Comparison of ENCODE assay signal across 8 mouse cellular contexts in genomic region chr3:152193635-152194097, GRCm38 (mm10). TPM values are rescaled to one million over a fixed set of nuclear protein-coding genes. Genes with fewer than 3 reads are reported as not detected.
A peak's percentile ranks its signal among the peaks of the same experiment; 100 is the strongest.
DNase-seq lines count a peak whose midpoint lies in the region; ATAC-seq and TF ChIP-seq lines count a peak whose summit lies in the region.

No protein-coding gene starts in this region.

- peak overlapping the region; percentile 55; the same call in 1 of the 2 replicates for H3K27ac ChIP-seq in cortical plate, adult 2 months (ENCODE audit: insufficient read depth, low read length)

- peak overlapping the region; percentile 35 for H3K4me3 ChIP-seq in cortical plate, adult 2 months (ENCODE audit: insufficient read depth, low read length)

- intact Hi-C loops in left cerebral cortex, postnatal 10 days (cut with DNase I) = loop anchor here (5.0 kb wide), 1 partner anchor 81 kb away; no protein-coding TSS in a partner anchor

- peaks cover 4% of the 10 kb centered on the region; the same call in 1 of the 2 replicates for H3K4me1 ChIP-seq in cortical plate, adult 2 months (ENCODE audit: control insufficient read depth, insufficient read depth, low read length)

- peak; percentile 71 for DNase-seq in gastrocnemius, postnatal 10 days
- DNase-seq in left cerebral cortex, postnatal 10 days (ENCODE audit: extremely low spot score in 1 of 2, low spot score in 2 of 2) = peak; percentile 88
- DNase-seq in right cerebral cortex, postnatal 25 days = peak; percentile 87
- DNase-seq in urinary bladder, postnatal 4 days (ENCODE audit: low spot score in 2 of 2) = peak; percentile 73 to 76

- TF ChIP-seq POLR2A in cortical plate, adult 2 months (IDR thresholded peaks at IDR 0.05; ENCODE audit: extremely low read depth, insufficient read depth, low read length) = peak; percentile 98

- ATAC-seq in activated CD4-positive, CD25-positive, alpha-beta regulatory T cell, adult 4 months = peak; percentile 97
- peak; percentile 97 for ATAC-seq in inflammation-experienced regulatory T-cells, adult 6 months
- ATAC-seq in megakaryocyte-erythroid progenitor cell, adult 5-6 weeks (replicated peaks; ENCODE audit: low FRiP score, low TSS enrichment, poor library complexity, severe bottlenecking) = peak; percentile 89

- no peak for TF ChIP-seq CTCF in cortical plate, adult 2 months (IDR thresholded peaks at IDR 0.05; ENCODE audit: extremely low read depth, insufficient read depth, low read length)

RNA-seq across cellular contexts. Expression of gene Dnajb4, which starts 16.4 kb away (rescaled TPM):
- 1 to 10 TPM; 5.2 to 6.0 TPM for polyA plus RNA-seq in activated CD4-positive, CD25-positive, alpha-beta regulatory T cell, adult 4 months (2017; shearing (Covaris generic))
- polyA plus RNA-seq in cortical plate, adult 2 months (2012; rRNA removed) = 49.7 and 50.8 TPM in 2 replicates
- 10 to 100 TPM; 52.7 to 58.7 TPM for total RNA-seq in gastrocnemius, postnatal 10 days (2021)
- polyA plus RNA-seq in inflammation-experienced regulatory T-cells, adult 6 months (2017; shearing (Covaris generic)) = 1 to 10 TPM; 4.6 to 6.1 (median 5.8) TPM
- total RNA-seq in left cerebral cortex, postnatal 10 days (2021) = 10 to 100 TPM; 47.4 to 51.2 TPM
- total RNA-seq in megakaryocyte-erythroid progenitor cell, adult 5-6 weeks (2014; fragmentation: Nextera tagmentation) = 29.5 and 34.9 TPM in 2 replicates
- 74.0 and 111 TPM in 2 replicates for total RNA-seq in megakaryocyte-erythroid progenitor cell, adult 5-6 weeks (2017)

RNA-seq across cellular contexts. Expression of gene Fubp1, which starts 16.6 kb away (rescaled TPM):
- 100 to 1,000 TPM; 222 to 239 TPM for polyA plus RNA-seq in activated CD4-positive, CD25-positive, alpha-beta regulatory T cell, adult 4 months (2017; shearing (Covaris generic))
- polyA plus RNA-seq in cortical plate, adult 2 months (2012; rRNA removed) = 88.2 and 95.0 TPM in 2 replicates
- total RNA-seq in gastrocnemius, postnatal 10 days (2021) = 10 to 100 TPM; 39.2 to 71.9 TPM
- polyA plus RNA-seq in inflammation-experienced regulatory T-cells, adult 6 months (2017; shearing (Covaris generic)) = 100 to 1,000 TPM; 197 to 282 (median 262) TPM
- 100 to 1,000 TPM; 125 to 129 TPM for total RNA-seq in left cerebral cortex, postnatal 10 days (2021)
- total RNA-seq in megakaryocyte-erythroid progenitor cell, adult 5-6 weeks (2014; fragmentation: Nextera tagmentation) = 197 and 235 TPM in 2 replicates
- 282 and 332 TPM in 2 replicates for total RNA-seq in megakaryocyte-erythroid progenitor cell, adult 5-6 weeks (2017)

RNA-seq across cellular contexts. Expression of gene Gipc2, which starts 27.6 kb away (rescaled TPM):
- not detected for polyA plus RNA-seq in activated CD4-positive, CD25-positive, alpha-beta regulatory T cell, adult 4 months (2017; shearing (Covaris generic))
- 1.9 and 3.5 TPM in 2 replicates for polyA plus RNA-seq in cortical plate, adult 2 months (2012; rRNA removed)
- 1 to 10 TPM in 1 of 2 experiments, under 1 TPM in 1; 0.96 to 1.4 TPM for total RNA-seq in gastrocnemius, postnatal 10 days (2021)
- polyA plus RNA-seq in inflammation-experienced regulatory T-cells, adult 6 months (2017; shearing (Covaris generic)) = not detected
- 1 to 10 TPM; 3.6 to 4.0 TPM for total RNA-seq in left cerebral cortex, postnatal 10 days (2021)
- not detected in 2 replicates for total RNA-seq in megakaryocyte-erythroid progenitor cell, adult 5-6 weeks (2014; fragmentation: Nextera tagmentation)
- not detected in 2 replicates for total RNA-seq in megakaryocyte-erythroid progenitor cell, adult 5-6 weeks (2017)

Comparison
In these comparisons a context has a peak if more than half of its experiments do, and no peak if none do; other contexts are left out.
1. Peak in every context shown above with its lines: DNase-seq, ATAC-seq, H3K4me3 ChIP-seq and H3K27ac ChIP-seq.